Mouse (Mus musculus): ENCODE measurements around the gene P2rx6. TPM values are rescaled to one million over a fixed set of nuclear protein-coding genes. Genes with fewer than 3 reads are reported as not detected.

P2rx6 gene
- total RNA-seq (2021) (under 1 TPM; 0.78 to 0.89 TPM), polyA plus RNA-seq (2012; rRNA removed) (2.9 and 3.7 TPM in 2 replicates)
- long read RNA-seq = 0 reads

- peak within 1 kb of the TSS; percentile 44 for H3K4me3 ChIP-seq
- 0 out of 2 replicates have a peak within 1 kb of the TSS, but pooled peaks have one; percentile 3 for H3K9ac ChIP-seq (ENCODE audit: low read depth, low read length)
- intact Hi-C loops (cut with DNase I) = no loop called here
- H3K27me3 ChIP-seq (ENCODE audit: control insufficient read depth, insufficient read depth, low read length) = no peaks in the 10 kb centered on the region
- no peak within 1 kb of the TSS; the same call in 1 of the 2 replicates for H3K27ac ChIP-seq
- no peaks in the 10 kb centered on the region for H3K79me2 ChIP-seq (replicated peaks; ENCODE audit: control insufficient read depth, insufficient read depth, low read length)
- no peaks in the 10 kb centered on the region for H3K4me1 ChIP-seq (ENCODE audit: control insufficient read depth, insufficient read depth, low read length)
- TF ChIP-seq CTCF (IDR thresholded peaks at IDR 0.05) = no peak
- DNase-seq = peak; percentile 58 to 69
- no peaks in the 10 kb centered on the region for H3K36me3 ChIP-seq (ENCODE audit: control insufficient read depth, insufficient read depth, low read length)
- 4% methylated on average over 10 of the region's 10 CpGs for WGBS
Measured at GRCm38 (mm10) chr16:17561751-17562208, at the start of gene P2rx6. TSS of gene P2rx6 (plus strand) at chr16:17561885.

GRCm38 (mm10) chr16:17518910-17519309 is 42.8 kb upstream of the P2rx6 start:
- Histone ChIP-seq H3K27ac (no peak overlapping the region), H3K4me1 (ENCODE audit: control insufficient read depth, insufficient read depth, low read length) (no peaks in the 10 kb centered on the region), H3K9ac (ENCODE audit: low read depth, low read length) (no peak overlapping the region), H3K4me3 (no peak overlapping the region), H3K79me2 (replicated peaks; ENCODE audit: control insufficient read depth, insufficient read depth, low read length) (no peaks in the 10 kb centered on the region), H3K27me3 (ENCODE audit: control insufficient read depth, insufficient read depth, low read length) (no peaks in the 10 kb centered on the region), H3K36me3 (ENCODE audit: control insufficient read depth, insufficient read depth, low read length) (no peaks in the 10 kb centered on the region)
- no peak for DNase-seq
- TF ChIP-seq POLR2A (IDR thresholded peaks at IDR 0.05; ENCODE audit: insufficient read depth, low read depth, low read length) = no peak
- TF ChIP-seq EP300 (IDR thresholded peaks at IDR 0.05; ENCODE audit: insufficient read depth, low read depth, low read length) = no peak
- TF ChIP-seq CTCF (IDR thresholded peaks at IDR 0.05) = no peak
- intact Hi-C loops (cut with DNase I) = no loop called here
- 81% methylated on average over 2 of the region's 2 CpGs for WGBS

GRCm38 (mm10) chr16:17524156-17524555 is 37.5 kb upstream of the P2rx6 start:
- Histone ChIP-seq H3K4me1 (ENCODE audit: control insufficient read depth, insufficient read depth, low read length) (no peaks in the 10 kb centered on the region), H3K9ac (ENCODE audit: low read depth, low read length) (no peak overlapping the region), H3K27me3 (ENCODE audit: control insufficient read depth, insufficient read depth, low read length) (no peaks in the 10 kb centered on the region), H3K79me2 (replicated peaks; ENCODE audit: control insufficient read depth, insufficient read depth, low read length) (no peaks in the 10 kb centered on the region), H3K36me3 (ENCODE audit: control insufficient read depth, insufficient read depth, low read length) (no peaks in the 10 kb centered on the region), H3K27ac (no peak overlapping the region), H3K4me3 (no peak overlapping the region)
- intact Hi-C loops (cut with DNase I) = no loop called here
- no peak for DNase-seq
- TF ChIP-seq CTCF (IDR thresholded peaks at IDR 0.05) = no peak
- TF ChIP-seq EP300 (IDR thresholded peaks at IDR 0.05; ENCODE audit: insufficient read depth, low read depth, low read length) = no peak
- no peak for TF ChIP-seq POLR2A (IDR thresholded peaks at IDR 0.05; ENCODE audit: insufficient read depth, low read depth, low read length)
- WGBS = 93% methylated on average over 11 of the region's 11 CpGs

DNA sequence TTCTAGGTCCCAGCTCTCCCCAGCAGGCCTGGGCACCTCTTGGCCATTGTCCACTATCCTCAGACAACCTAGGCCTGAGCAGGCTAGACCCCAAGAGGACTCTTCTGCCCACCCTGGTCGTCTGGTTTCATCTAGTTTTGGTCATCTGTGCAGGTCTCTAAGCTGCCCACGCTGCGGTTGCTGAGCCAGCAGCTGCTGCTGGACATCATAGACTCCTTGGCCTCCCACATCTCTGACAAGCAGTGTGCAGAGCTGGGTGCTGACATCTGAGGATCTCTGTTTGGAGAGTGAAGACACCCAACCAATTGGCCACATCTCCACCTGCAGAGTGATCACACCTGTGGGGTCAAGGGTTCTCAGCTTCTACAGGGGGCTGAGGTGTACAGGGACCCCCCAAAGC is 36.2 kb upstream of the P2rx6 start:
- no peak overlapping the region for H3K27ac ChIP-seq
- no peak overlapping the region for H3K9ac ChIP-seq (ENCODE audit: low read depth, low read length)
- 77% methylated on average over 3 of the region's 3 CpGs for WGBS
- no peaks in the 10 kb centered on the region for H3K36me3 ChIP-seq (ENCODE audit: control insufficient read depth, insufficient read depth, low read length)
- H3K4me3 ChIP-seq = no peak overlapping the region
- no peaks in the 10 kb centered on the region for H3K79me2 ChIP-seq (replicated peaks; ENCODE audit: control insufficient read depth, insufficient read depth, low read length)
- intact Hi-C loops (cut with DNase I) = no loop called here
- H3K4me1 ChIP-seq (ENCODE audit: control insufficient read depth, insufficient read depth, low read length) = peaks cover 2% of the 10 kb centered on the region; the same call in 1 of the 2 replicates
- no peak for DNase-seq
- H3K27me3 ChIP-seq (ENCODE audit: control insufficient read depth, insufficient read depth, low read length) = no peaks in the 10 kb centered on the region
- TF ChIP-seq EP300 (IDR thresholded peaks at IDR 0.05; ENCODE audit: insufficient read depth, low read depth, low read length) (no peak), POLR2A (IDR thresholded peaks at IDR 0.05; ENCODE audit: insufficient read depth, low read depth, low read length) (no peak)

DNA sequence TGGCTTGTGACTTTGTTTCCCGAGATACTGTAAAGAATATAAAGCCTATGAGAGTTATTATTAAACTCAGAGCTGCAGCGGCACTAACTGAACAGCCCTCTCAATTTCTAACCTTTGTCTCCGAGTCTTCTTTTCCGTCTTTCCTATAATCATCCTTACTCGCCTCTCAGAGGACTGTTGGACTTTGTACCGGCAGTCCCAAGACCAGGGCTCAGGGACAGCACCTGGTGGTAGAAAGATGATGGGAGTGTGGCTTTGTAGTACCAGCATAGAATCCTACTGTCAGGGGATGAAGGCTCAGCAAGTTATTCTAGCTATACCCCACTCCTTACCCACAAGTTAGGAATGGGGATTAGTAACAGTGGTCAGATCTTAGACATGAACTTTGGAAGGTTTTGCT is 35.5 kb upstream of the P2rx6 start:
- WGBS = 93% methylated on average over 6 of the region's 6 CpGs
- peaks cover 2% of the 10 kb centered on the region; the same call in 1 of the 2 replicates for H3K4me1 ChIP-seq (ENCODE audit: control insufficient read depth, insufficient read depth, low read length)
- intact Hi-C loops (cut with DNase I) = no loop called here
- H3K9ac ChIP-seq (ENCODE audit: low read depth, low read length) = no peak overlapping the region
- H3K36me3 ChIP-seq (ENCODE audit: control insufficient read depth, insufficient read depth, low read length) = no peaks in the 10 kb centered on the region
- no peak overlapping the region for H3K4me3 ChIP-seq
- TF ChIP-seq CTCF (IDR thresholded peaks at IDR 0.05) (no peak), EP300 (IDR thresholded peaks at IDR 0.05; ENCODE audit: insufficient read depth, low read depth, low read length) (no peak), POLR2A (IDR thresholded peaks at IDR 0.05; ENCODE audit: insufficient read depth, low read depth, low read length) (no peak)
- H3K27ac ChIP-seq = no peak overlapping the region
- H3K27me3 ChIP-seq (ENCODE audit: control insufficient read depth, insufficient read depth, low read length) = no peaks in the 10 kb centered on the region
- no peaks in the 10 kb centered on the region for H3K79me2 ChIP-seq (replicated peaks; ENCODE audit: control insufficient read depth, insufficient read depth, low read length)
- no peak for DNase-seq

DNA sequence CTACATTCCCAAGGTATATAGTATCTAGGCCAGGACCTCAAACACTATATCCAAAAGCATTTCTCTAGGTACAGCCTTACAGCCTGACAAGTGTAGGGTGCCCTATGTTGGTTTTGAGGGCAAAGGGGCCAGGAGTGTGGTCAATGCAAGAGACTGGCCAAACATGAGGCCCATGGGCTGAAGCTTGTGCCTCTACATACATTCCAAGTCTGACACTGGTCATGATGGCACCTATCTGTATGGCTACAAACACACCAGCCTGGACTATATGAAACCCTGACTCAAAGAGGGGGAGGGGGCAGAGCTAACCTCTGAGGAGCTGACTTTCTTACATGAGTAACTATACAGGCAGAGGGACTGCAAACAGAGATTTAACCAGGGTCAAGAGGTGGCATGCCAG is 34.1 kb upstream of the P2rx6 start:
- intact Hi-C loops (cut with DNase I) = no loop called here
- H3K27ac ChIP-seq = no peak overlapping the region
- no peak overlapping the region for H3K4me3 ChIP-seq
- H3K9ac ChIP-seq (ENCODE audit: low read depth, low read length) = no peak overlapping the region
- no peaks in the 10 kb centered on the region for H3K27me3 ChIP-seq (ENCODE audit: control insufficient read depth, insufficient read depth, low read length)
- TF ChIP-seq POLR2A (IDR thresholded peaks at IDR 0.05; ENCODE audit: insufficient read depth, low read depth, low read length) = no peak
- no peak for TF ChIP-seq EP300 (IDR thresholded peaks at IDR 0.05; ENCODE audit: insufficient read depth, low read depth, low read length)
- no peak for TF ChIP-seq CTCF (IDR thresholded peaks at IDR 0.05)
- H3K36me3 ChIP-seq (ENCODE audit: control insufficient read depth, insufficient read depth, low read length) = no peaks in the 10 kb centered on the region
- peaks cover 4% of the 10 kb centered on the region; the same call in 1 of the 2 replicates for H3K4me1 ChIP-seq (ENCODE audit: control insufficient read depth, insufficient read depth, low read length)
- no peaks in the 10 kb centered on the region for H3K79me2 ChIP-seq (replicated peaks; ENCODE audit: control insufficient read depth, insufficient read depth, low read length)
- DNase-seq = no peak
